In the genomic region with DNA sequence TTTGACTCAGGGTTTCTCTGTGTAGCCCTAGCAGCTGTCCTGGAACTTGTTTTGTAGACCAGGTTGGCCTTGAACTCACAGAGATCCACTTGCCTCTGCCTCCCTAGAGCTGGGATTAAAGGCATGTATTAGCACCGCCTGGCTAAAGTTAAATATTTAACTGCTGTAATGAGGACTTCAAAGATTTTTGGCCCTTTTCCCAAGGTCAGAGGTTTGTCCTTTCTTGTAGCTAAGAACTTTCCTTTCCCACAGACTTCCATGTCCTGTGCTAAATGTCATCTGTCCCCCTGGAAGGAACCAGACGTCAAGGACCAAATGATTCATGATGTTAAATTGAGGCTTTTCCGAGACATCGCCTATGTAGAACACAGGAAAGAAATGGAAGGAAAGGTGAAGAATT, we compare ENCODE assay signal across 18 mouse cellular contexts. TPM values are rescaled to one million over a fixed set of nuclear protein-coding genes. Genes with fewer than 3 reads are reported as not detected.
A peak's percentile ranks its signal among the peaks of the same experiment; 100 is the strongest.
DNase-seq lines count a peak whose midpoint lies in the region; ATAC-seq and TF ChIP-seq lines count a peak whose summit lies in the region.
"Had no signal": no experiment of that assay in that cellular context is flagged by ENCODE, and none has a peak within 500 bp of the region (broad histone marks: within the 10 kb centered on the region; RNA-seq: fewer than 3 reads in every experiment).

No protein-coding gene starts in this region.

- no peak for TF ChIP-seq POLR2A in kidney, adult 2 months (IDR thresholded peaks at IDR 0.05; ENCODE audit: low read depth, low read length)

- no peaks in the 10 kb centered on the region for H3K27me3 ChIP-seq in kidney, adult 2 months (replicated peaks; ENCODE audit: control insufficient read depth, insufficient read depth, low read length)
- no peaks in the 10 kb centered on the region for H3K27me3 ChIP-seq in kidney, embryonic 15.5 days
- H3K27me3 ChIP-seq: forebrain, embryonic 15.5 days; liver, embryonic 12.5 days; megakaryocyte, embryonic 14.5 days; midbrain, embryonic 15.5 days had no signal

- peak overlapping the region; percentile 93 for H3K27ac ChIP-seq in kidney, adult 2 months (ENCODE audit: insufficient read depth, low read depth, low read length)
- H3K27ac ChIP-seq in kidney, embryonic 15.5 days: no peak overlapping the region
- H3K27ac ChIP-seq: forebrain, embryonic 15.5 days; hindbrain, embryonic 10.5 days; liver, embryonic 12.5 days; midbrain, embryonic 15.5 days had no signal

- H3K36me3 ChIP-seq in kidney, adult 2 months (ENCODE audit: control insufficient read depth, insufficient read depth, low read length): no peaks in the 10 kb centered on the region
- H3K36me3 ChIP-seq in kidney, embryonic 15.5 days: peaks cover 20% of the 10 kb centered on the region
- H3K36me3 ChIP-seq: midbrain, embryonic 15.5 days had no signal

- H3K4me3 ChIP-seq in kidney, adult 2 months (ENCODE audit: insufficient read depth, low read depth, low read length): no peak overlapping the region
- no peak overlapping the region for H3K4me3 ChIP-seq in kidney, embryonic 15.5 days (replicated peaks)
- H3K4me3 ChIP-seq: forebrain, embryonic 15.5 days; hindbrain, embryonic 10.5 days; liver, embryonic 12.5 days; megakaryocyte, embryonic 14.5 days; midbrain, embryonic 15.5 days had no signal

- 15% methylated on average over 4 of the region's 4 CpGs for WGBS in kidney, adult 2 months
- 40% methylated on average over 4 of the region's 4 CpGs for WGBS in kidney, embryonic 15.5 days

- no peaks in the 10 kb centered on the region for H3K9me3 ChIP-seq in kidney, embryonic 15.5 days (replicated peaks)
- H3K9me3 ChIP-seq: forebrain, embryonic 15.5 days; liver, embryonic 12.5 days; midbrain, embryonic 15.5 days had no signal

- H3K9ac ChIP-seq in kidney, embryonic 15.5 days: no peak overlapping the region
- H3K9ac ChIP-seq: forebrain, embryonic 15.5 days; liver, embryonic 12.5 days; midbrain, embryonic 15.5 days had no signal

- no peak for ATAC-seq in kidney, embryonic 15.5 days (replicated peaks; ENCODE audit: low FRiP score)
- ATAC-seq: forebrain, embryonic 15.5 days; liver, embryonic 12.5 days; lung, postnatal 0 days; midbrain, embryonic 15.5 days had no signal

- peak; percentile 40 for DNase-seq in heart, adult 8-10 months (ENCODE audit: low spot score)
- DNase-seq in heart, postnatal 4 days: no peak
- DNase-seq in kidney, adult 2 months: peak; percentile 86
- DNase-seq in adrenal gland, postnatal 10 days: peak; percentile 45
- DNase-seq in kidney, postnatal 10 days: peak; percentile 16
- no peak for DNase-seq in ovary, postnatal 36 days (ENCODE audit: low spot score)
- DNase-seq: B cell, adult 2 months; cerebellum, adult 11-12 months; cerebellum, postnatal 25 days; layer of hippocampus, postnatal 36 days; thymus, postnatal 25 days had no signal

- TF ChIP-seq CTCF in kidney, adult 2 months (conservative IDR thresholded peaks at IDR 0.05; ENCODE audit: insufficient read depth, insufficient read length, low read depth, low read length): no peak

- no peak overlapping the region for H3K4me2 ChIP-seq in kidney, embryonic 15.5 days
- H3K4me2 ChIP-seq: forebrain, embryonic 15.5 days; liver, embryonic 12.5 days; midbrain, embryonic 15.5 days had no signal

- H3K4me1 ChIP-seq in kidney, adult 2 months (ENCODE audit: control insufficient read depth, insufficient read depth, low read length): peaks cover 2% of the 10 kb centered on the region; the same call in 1 of the 2 replicates
- peaks cover 2% of the 10 kb centered on the region; the same call in 1 of the 2 replicates for H3K4me1 ChIP-seq in kidney, embryonic 15.5 days
- H3K4me1 ChIP-seq: hindbrain, embryonic 10.5 days; liver, embryonic 12.5 days had no signal

RNA-seq across cellular contexts. Expression of gene Ptpn9, which starts 8.3 kb away (rescaled TPM):
- total RNA-seq in heart, adult 8-10 months (2022): 10 to 100 TPM in 1 of 4 experiments, 1 to 10 TPM in 3; 6.3 to 10.2 (median 8.9) TPM
- total RNA-seq in heart, postnatal 4 days (2021): 10 to 100 TPM; 24.5 to 25.1 TPM
- 20.7 and 26.6 TPM in 2 replicates for polyA plus RNA-seq in kidney, adult 2 months (2012; rRNA removed)
- polyA plus RNA-seq in kidney, embryonic 15.5 days (2015; fragmentation: Nextera tagmentation; extraction: Ambion mirVana): 22.7 and 24.2 TPM in 2 replicates
- total RNA-seq in adrenal gland, postnatal 10 days (2021): 10 to 100 TPM; 39.3 to 41.1 TPM

RNA-seq across cellular contexts. Expression of gene Snupn, which starts 52.3 kb away (rescaled TPM):
- total RNA-seq in heart, adult 8-10 months (2022): 10 to 100 TPM in 2 of 4 experiments, 1 to 10 TPM in 2; 9.1 to 11.4 (median 10.3) TPM
- 1 to 10 TPM; 8.6 to 9.1 TPM for total RNA-seq in heart, postnatal 4 days (2021)
- polyA plus RNA-seq in kidney, adult 2 months (2012; rRNA removed): 6.5 and 7.7 TPM in 2 replicates
- polyA plus RNA-seq in kidney, embryonic 15.5 days (2015; fragmentation: Nextera tagmentation; extraction: Ambion mirVana): 24.1 and 28.3 TPM in 2 replicates
- 10 to 100 TPM in 1 of 2 experiments, 1 to 10 TPM in 1; 9.7 to 11.4 TPM for total RNA-seq in adrenal gland, postnatal 10 days (2021)

Comparison
In these comparisons a context has a peak if more than half of its experiments do, and no peak if none do; other contexts are left out.
1. DNase-seq: peak in heart, adult 8-10 months (single experiment), kidney, adult 2 months (single experiment), adrenal gland, postnatal 10 days (single experiment) and kidney, postnatal 10 days (single experiment); none in heart, postnatal 4 days (single experiment) and ovary, postnatal 36 days (single experiment).